Mouse (Mus musculus) liver, embryonic 16.5 days (tissue): ENCODE results near the gene Ntm. TPM values are rescaled to one million over a fixed set of nuclear protein-coding genes. Genes with fewer than 3 reads are reported as not detected.

Source experiments
- ATAC-seq: fragments of 200-750 bp; cut with Nextera tagmentation; 2 replicates; pipeline ENCODE4 v1.8.0; 2017; ENCODE audit warnings: low read depth, mild to moderate bottlenecking, moderate number of reproducible peaks, moderate library complexity
- H3K27ac ChIP-seq: fragments of 300-500 bp; sonication (generic); 2 replicates; pipeline ENCODE4 v1.5.1; 2014; ENCODE audit warnings: mild to moderate bottlenecking, low read length
- H3K27me3 ChIP-seq: fragments of 300-500 bp; sonication (generic); 2 replicates; pipeline ENCODE4 v1.6.1; 2014; ENCODE audit warnings: low read depth, low read length, mixed read lengths; ENCODE audit not compliant: control insufficient read depth, insufficient read depth
- H3K36me3 ChIP-seq: fragments of 300-500 bp; sonication (generic); 2 replicates; pipeline ENCODE4 v1.6.1; 2014; ENCODE audit warnings: mild to moderate bottlenecking; ENCODE audit not compliant: control insufficient read depth, insufficient read depth
- H3K4me1 ChIP-seq: fragments of 300-500 bp; sonication (generic); 2 replicates; pipeline ENCODE4 v1.6.1; 2014; ENCODE audit warnings: low read depth, low read length, mixed read lengths; ENCODE audit not compliant: control insufficient read depth
- H3K4me2 ChIP-seq: fragments of 300-500 bp; sonication (generic); 2 replicates; pipeline ENCODE4 v1.6.1; 2014; ENCODE audit warnings: low read depth, low read length, mixed read lengths
- H3K4me3 ChIP-seq: fragments of 300-500 bp; sonication (generic); 2 replicates; pipeline ENCODE4 v1.5.1; 2014; ENCODE audit warnings: low read depth, mild to moderate bottlenecking, low read length
- H3K9ac ChIP-seq: fragments of 300-500 bp; sonication (generic); 2 replicates; pipeline ENCODE4 v1.6.1; 2014; ENCODE audit warnings: low read depth, low read length
- H3K9me3 ChIP-seq: fragments of 300-500 bp; sonication (generic); replicated peaks from 2 replicates; pipeline ENCODE4 v1.6.1; 2016; ENCODE audit warnings: low read length; ENCODE audit not compliant: control insufficient read depth
- WGBS: fragments of 180-500 bp; shearing (Covaris S2); extraction: QIAGEN DNeasy Blood & Tissue Kit; methylation state at CpG from one replicate; pipeline ENCODE4 v1.1.7; 2014; ENCODE audit not compliant: insufficient replicate concordance; 5-methylcytosine and 5-hydroxymethylcytosine counted together
- polyA plus RNA-seq: library from polyadenylated mRNA; unstranded; fragments of >200 nt; fragmentation: Nextera tagmentation; extraction: Ambion mirVana; gene quantifications from 2 replicates; pipeline ENCODE4 v1.2.1, GENCODE M21; 2015

The Ntm gene
- polyA plus RNA-seq, 1 experiment from 2014 or later = 0.33 TPM

GRCm38 (mm10) chr9:29298340-29298739 is 664.6 kb downstream of the Ntm start:
- H3K4me3 ChIP-seq = no peak overlapping the region
- H3K9me3 ChIP-seq = no peaks in the 10 kb centered on the region
- 69% methylated on average over 3 of the region's 3 CpGs for WGBS
- H3K27ac ChIP-seq = no peak overlapping the region
- no peak overlapping the region for H3K4me2 ChIP-seq
- no peaks in the 10 kb centered on the region for H3K27me3 ChIP-seq
- no peaks in the 10 kb centered on the region for H3K4me1 ChIP-seq
- no peak for ATAC-seq
- no peaks in the 10 kb centered on the region for H3K36me3 ChIP-seq
- no peak overlapping the region for H3K9ac ChIP-seq

GRCm38 (mm10) chr9:29296752-29297151 is 666.2 kb downstream of the Ntm start:
- Histone ChIP-seq H3K9ac (no peak overlapping the region), H3K27me3 (no peaks in the 10 kb centered on the region), H3K9me3 (no peaks in the 10 kb centered on the region), H3K36me3 (no peaks in the 10 kb centered on the region), H3K27ac (no peak overlapping the region), H3K4me2 (no peak overlapping the region), H3K4me3 (no peak overlapping the region), H3K4me1 (no peaks in the 10 kb centered on the region)
- 60% methylated on average over 3 of the region's 3 CpGs for WGBS
- no peak for ATAC-seq

GRCm38 (mm10) chr9:29288003-29288704 is 674.8 kb downstream of the Ntm start:
- H3K4me1 ChIP-seq = no peaks in the 10 kb centered on the region
- WGBS = 58% methylated on average over 7 of the region's 7 CpGs
- no peak for ATAC-seq
- H3K27me3 ChIP-seq = no peaks in the 10 kb centered on the region
- no peaks in the 10 kb centered on the region for H3K36me3 ChIP-seq
- no peak overlapping the region for H3K4me3 ChIP-seq
- no peak overlapping the region for H3K27ac ChIP-seq
- H3K9me3 ChIP-seq = no peaks in the 10 kb centered on the region
- H3K4me2 ChIP-seq = no peak overlapping the region
- H3K9ac ChIP-seq = no peak overlapping the region

GRCm38 (mm10) chr9:29285144-29285543 is 677.8 kb downstream of the Ntm start:
- Histone ChIP-seq H3K9ac (no peak overlapping the region), H3K27me3 (no peaks in the 10 kb centered on the region), H3K4me1 (no peaks in the 10 kb centered on the region), H3K27ac (no peak overlapping the region), H3K4me3 (no peak overlapping the region), H3K9me3 (no peaks in the 10 kb centered on the region), H3K36me3 (no peaks in the 10 kb centered on the region), H3K4me2 (no peak overlapping the region)
- ATAC-seq = no peak

GRCm38 (mm10) chr9:29272861-29273260 is 690.1 kb downstream of the Ntm start:
- no peaks in the 10 kb centered on the region for H3K27me3 ChIP-seq
- no peak overlapping the region for H3K4me2 ChIP-seq
- WGBS = 63% methylated on average over 3 of the region's 3 CpGs
- H3K4me3 ChIP-seq = no peak overlapping the region
- no peak overlapping the region for H3K9ac ChIP-seq
- no peaks in the 10 kb centered on the region for H3K36me3 ChIP-seq
- no peak for ATAC-seq
- H3K9me3 ChIP-seq = no peaks in the 10 kb centered on the region; the same call in 1 of the 2 replicates
- H3K4me1 ChIP-seq = no peaks in the 10 kb centered on the region
- no peak overlapping the region for H3K27ac ChIP-seq

GRCm38 (mm10) chr9:29269988-29270387 is 693.0 kb downstream of the Ntm start:
- 56% methylated on average over 6 of the region's 6 CpGs for WGBS

GRCm38 (mm10) chr9:29269277-29269646 is 693.7 kb downstream of the Ntm start:
- no peak for ATAC-seq
- H3K27ac ChIP-seq = no peak overlapping the region
- no peak overlapping the region for H3K4me2 ChIP-seq
- H3K9me3 ChIP-seq = no peaks in the 10 kb centered on the region
- H3K4me1 ChIP-seq = no peaks in the 10 kb centered on the region
- H3K4me3 ChIP-seq = no peak overlapping the region
- H3K36me3 ChIP-seq = no peaks in the 10 kb centered on the region
- H3K27me3 ChIP-seq = no peaks in the 10 kb centered on the region
- WGBS = 70% methylated on average over 2 of the region's 2 CpGs
- no peak overlapping the region for H3K9ac ChIP-seq

More at GRCm38 (mm10) chr9:29269988-29270387, 693.0 kb downstream of the Ntm start:
- Histone ChIP-seq H3K9ac (no peak overlapping the region), H3K4me3 (no peak overlapping the region), H3K36me3 (no peaks in the 10 kb centered on the region), H3K9me3 (no peaks in the 10 kb centered on the region), H3K4me1 (no peaks in the 10 kb centered on the region), H3K4me2 (no peak overlapping the region), H3K27me3 (no peaks in the 10 kb centered on the region), H3K27ac (no peak overlapping the region)
- no peak for ATAC-seq

GRCm38 (mm10) chr9:29268583-29269276 is 694.2 kb downstream of the Ntm start:
- Histone ChIP-seq H3K9ac (no peak overlapping the region), H3K27me3 (no peaks in the 10 kb centered on the region), H3K36me3 (no peaks in the 10 kb centered on the region), H3K4me3 (no peak overlapping the region), H3K9me3 (no peaks in the 10 kb centered on the region), H3K4me1 (no peaks in the 10 kb centered on the region), H3K4me2 (no peak overlapping the region), H3K27ac (no peak overlapping the region)
- no peak for ATAC-seq
- WGBS = 49% methylated on average over 10 of the region's 10 CpGs

- Histone ChIP-seq H3K27me3 (no peaks in the 10 kb centered on the region), H3K9ac (no peak overlapping the region), H3K27ac (no peak overlapping the region), H3K4me2 (no peak overlapping the region), H3K36me3 (no peaks in the 10 kb centered on the region), H3K4me1 (no peaks in the 10 kb centered on the region), H3K4me3 (no peak overlapping the region), H3K9me3 (no peaks in the 10 kb centered on the region)
- 33% methylated on average over 3 of the region's 3 CpGs for WGBS
- no peak for ATAC-seq
These were observed 695.3 kb downstream of the Ntm start for GRCm38 (mm10) chr9:29267663-29268062.
